Mouse (Mus musculus): ENCODE data around the gene Reep1.

DNA sequence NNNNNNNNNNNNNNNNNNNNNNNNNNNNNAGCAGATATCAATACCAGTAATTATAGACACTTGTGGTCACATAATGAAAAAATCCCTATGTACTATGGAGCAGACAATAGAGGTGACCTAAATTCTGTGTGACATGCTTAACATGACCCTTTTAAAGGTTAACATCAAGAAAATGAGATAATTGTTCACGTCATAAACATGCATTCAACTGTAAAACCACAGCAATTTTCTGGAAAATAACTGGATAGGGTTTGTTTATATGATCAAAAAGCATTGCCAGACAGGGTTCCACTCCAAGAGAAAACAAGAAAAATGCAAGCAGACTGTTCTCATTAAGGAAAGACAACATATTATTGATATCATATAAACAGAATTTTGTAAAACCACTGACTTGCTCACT is 42.9 kb upstream of the Reep1 start:
- no peak for TF ChIP-seq POLR2A (IDR thresholded peaks at IDR 0.05; ENCODE audit: borderline replicate concordance, insufficient read depth, low read length)
- no peak for TF ChIP-seq CTCF (IDR thresholded peaks at IDR 0.05; ENCODE audit: borderline replicate concordance, insufficient read depth, low read depth, low read length)

All from cerebellum, adult 2 months (tissue).